Mouse (Mus musculus) T-helper 1 cell (primary cell): Measurements from ENCODE around the gene Gm49510.

ENCODE experiments used
- in situ Hi-C: fragments of 300-600 bp; cut with MboI, MseI; formaldehyde crosslinking; loops from one replicate; pipeline ENCODE4 v1.15.1; 2025; ENCODE audit warnings: high pct_unique_total_duplicates

Gm49510 gene

DNA sequence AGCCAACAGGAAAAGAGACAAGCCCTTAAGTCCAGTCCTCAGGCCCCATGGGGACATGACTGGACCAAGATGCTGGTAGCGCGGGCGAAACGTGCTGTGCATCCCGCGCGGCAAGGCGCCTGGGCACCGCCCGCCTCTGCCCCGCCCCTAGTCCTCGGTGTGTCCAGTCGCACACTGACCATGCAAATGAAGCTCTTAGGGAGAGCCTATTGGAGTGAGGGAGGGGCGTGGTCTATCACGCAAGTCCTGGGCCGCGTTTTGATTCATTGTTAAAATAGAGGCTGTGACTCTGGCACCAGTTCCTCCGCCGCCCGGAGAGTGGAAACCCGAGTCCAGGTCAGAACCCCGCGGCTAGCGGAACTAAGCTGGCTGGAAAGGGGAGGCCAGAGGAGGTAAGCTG lies 48.2 kb downstream of the Gm49510 start, which contains the start of gene Triobp:
Gene Triobp (plus strand): TSS at position 68 of the 400 bp plus-strand sequence.
- in situ Hi-C loops: no loop called here

DNA sequence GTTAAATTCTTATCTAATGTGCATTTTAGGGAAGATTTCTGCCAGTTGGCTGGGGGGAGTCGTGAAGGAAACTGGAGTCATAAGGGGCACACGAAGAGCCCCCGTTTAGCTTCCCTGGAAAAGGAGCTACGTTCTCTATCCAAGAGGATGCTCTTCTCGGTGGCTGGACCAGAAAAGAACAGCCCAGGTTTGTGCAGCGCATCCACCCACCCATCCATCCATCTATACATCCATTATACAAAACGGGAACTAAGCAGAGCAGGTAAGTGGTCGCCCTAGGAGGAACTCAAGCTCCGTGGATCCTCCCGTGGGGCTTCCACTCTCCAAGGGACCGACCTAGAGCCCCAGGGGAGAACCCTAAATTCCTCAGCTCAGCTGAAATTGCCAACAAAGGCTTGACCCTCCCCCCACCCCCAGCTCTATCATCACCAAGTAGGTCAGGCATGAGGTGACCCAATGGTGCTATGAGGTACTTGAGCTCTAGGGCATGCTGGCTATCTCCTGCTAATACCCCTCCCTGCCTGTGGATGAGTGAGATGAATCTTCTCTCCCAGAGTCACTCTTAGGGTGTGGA lies 48.8 kb downstream of the Gm49510 start:
- in situ Hi-C loops: no loop called here

- in situ Hi-C loops: no loop called here
These were observed 49.4 kb downstream of the Gm49510 start for GRCm38 (mm10) chr15:78948883-78949282.

DNA sequence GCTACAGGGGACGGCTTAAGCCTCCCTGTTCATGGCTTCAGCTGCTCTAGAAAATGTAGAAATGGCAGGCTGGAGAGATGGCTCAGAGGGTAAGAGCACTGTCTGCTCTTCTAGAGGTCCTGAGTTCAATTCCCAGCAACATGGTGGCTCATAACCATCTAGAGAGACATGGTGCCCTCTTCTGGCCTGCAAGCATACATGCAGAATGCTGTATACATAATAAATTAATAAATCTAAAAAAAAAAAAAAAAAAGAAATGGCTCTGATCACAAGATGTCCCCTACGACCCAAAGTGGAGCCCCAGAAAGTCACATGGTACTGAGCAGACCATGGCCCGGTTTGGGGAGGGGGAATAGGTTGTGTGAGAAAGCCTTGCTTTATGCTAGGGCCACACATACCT lies 56.2 kb downstream of the Gm49510 start:
- in situ Hi-C loops: no loop called here

DNA sequence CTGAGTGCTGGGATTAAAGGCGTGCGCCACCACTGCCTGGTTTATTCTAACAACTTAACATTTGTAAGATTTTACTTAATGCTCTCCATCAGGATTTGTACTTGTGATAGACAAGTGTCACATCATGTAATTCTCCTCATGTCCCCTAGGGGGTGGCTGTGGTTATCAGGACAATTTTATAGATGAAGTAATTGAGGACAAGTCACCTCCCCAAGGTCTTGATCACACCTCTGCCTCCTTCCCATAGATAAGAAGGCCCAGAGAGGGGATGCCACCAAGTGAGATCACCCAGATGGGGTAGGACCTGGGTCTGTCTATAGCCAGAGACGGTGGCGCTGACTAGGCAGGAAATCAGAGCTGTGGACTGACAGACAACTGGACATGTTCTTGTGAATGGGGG lies 56.9 kb downstream of the Gm49510 start:
- in situ Hi-C loops: no loop called here

GRCm38 (mm10) chr15:78957021-78957420 lies 57.6 kb downstream of the Gm49510 start:
- in situ Hi-C loops: no loop called here

DNA sequence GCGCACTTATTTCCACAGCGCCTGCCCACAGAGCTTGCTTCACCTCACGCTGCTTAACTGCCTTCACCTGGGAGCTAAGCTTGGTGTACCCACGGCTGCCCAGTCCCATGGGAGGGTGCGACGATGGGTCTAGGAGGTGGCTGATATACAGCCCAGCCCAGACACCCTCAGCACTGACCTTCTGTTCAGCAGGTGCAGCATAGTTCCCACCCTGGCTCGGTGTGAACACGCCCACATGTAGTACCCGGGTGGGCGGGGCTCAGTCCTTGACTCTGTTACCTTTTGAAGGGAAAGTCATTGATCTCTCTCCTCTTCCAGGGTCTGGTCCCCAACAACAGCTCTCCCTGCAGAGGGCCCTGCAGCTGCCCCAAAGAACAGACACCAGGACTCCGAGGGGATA lies 60.1 kb downstream of the Gm49510 start:
- in situ Hi-C loops: no loop called here

DNA sequence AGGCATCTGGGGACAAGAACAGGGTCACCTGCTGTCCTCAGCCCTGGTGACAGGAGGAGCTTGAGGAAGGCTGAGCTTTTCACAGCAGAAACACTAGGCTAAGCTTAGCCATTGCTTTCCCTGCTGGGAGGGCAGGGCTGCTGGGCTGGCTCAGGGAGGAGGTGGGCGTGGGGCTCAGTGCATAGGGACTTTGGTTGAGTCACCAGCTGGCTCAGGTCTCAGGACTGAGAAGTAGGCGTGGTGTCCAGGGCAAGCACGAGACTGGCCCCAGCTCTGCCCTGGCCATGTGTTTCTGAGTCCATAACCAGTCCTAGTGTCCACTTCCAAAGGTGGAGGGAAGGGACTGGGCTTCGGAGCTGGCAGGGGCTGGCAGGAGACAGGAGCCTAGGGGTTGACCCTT lies 60.6 kb downstream of the Gm49510 start:
- in situ Hi-C loops: no loop called here

DNA sequence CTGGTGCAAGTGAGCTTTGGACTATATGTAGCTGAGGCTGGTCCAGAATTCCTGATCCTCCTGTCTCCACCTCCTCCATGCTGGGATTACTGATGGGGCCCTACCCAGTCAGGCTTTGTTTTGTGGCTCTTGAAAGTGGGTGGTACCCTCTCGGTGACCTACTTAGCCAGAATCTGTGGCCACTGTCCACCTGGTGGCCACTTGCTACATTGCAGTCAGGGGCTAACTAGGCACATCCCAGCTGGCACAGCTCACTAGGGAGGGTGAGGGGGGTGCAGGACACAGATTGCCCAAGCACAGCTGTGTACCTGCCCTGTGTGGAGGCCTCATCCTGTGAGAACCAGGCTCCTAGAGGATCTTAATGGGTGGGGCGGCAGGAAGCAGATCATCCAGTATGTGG lies 63.4 kb downstream of the Gm49510 start:
- in situ Hi-C loops: no loop called here
